Mouse (Mus musculus): Measurements from ENCODE around the gene Gabpb2. TPM values are rescaled to one million over a fixed set of nuclear protein-coding genes. Genes with fewer than 3 reads are reported as not detected.
A peak's percentile ranks its signal among the peaks of the same experiment; 100 is the strongest.

The Gabpb2 gene
- polyA plus RNA-seq, 1 experiment from 2014 or later: 10.8 TPM

- peaks cover 20% of the 10 kb centered on the region for H3K36me3 ChIP-seq (ENCODE audit: control insufficient read depth, insufficient read depth, low read length)
- peaks cover 19% of the 10 kb centered on the region for H3K4me1 ChIP-seq (replicated peaks; ENCODE audit: control insufficient read depth, insufficient read depth, low read length)
- no peaks in the 10 kb centered on the region for H3K9me3 ChIP-seq (ENCODE audit: control insufficient read depth, low read length)
- H3K27me3 ChIP-seq (ENCODE audit: control insufficient read depth, insufficient read depth, low read length): no peaks in the 10 kb centered on the region
- ATAC-seq (replicated peaks; ENCODE audit: low FRiP score) (peak; percentile 16), DNase-seq (ENCODE audit: low spot score) (peak; percentile 65)
- H3K27ac ChIP-seq (ENCODE audit: low read depth, low read length): peak overlapping the region; percentile 94
- WGBS: under 1% methylated on average over 43 of the region's 43 CpGs
- peak overlapping the region; percentile 96 for H3K9ac ChIP-seq (ENCODE audit: low read length)
- H3K4me2 ChIP-seq (ENCODE audit: low read depth, low read length, severe bottlenecking): peak overlapping the region; percentile 93
- peak overlapping the region; percentile 95 for H3K4me3 ChIP-seq (ENCODE audit: low read depth, low read length)
Observed at GRCm38 (mm10) chr3:95228894-95229780, 11.4 kb upstream of the Gabpb2 start.

GRCm38 (mm10) chr3:95228148-95228893, 10.6 kb upstream of the Gabpb2 start, which contains the start of gene Cdc42se1:
Gene Cdc42se1, plus strand, starts transcription at chr3:95228732.
- no peaks in the 10 kb centered on the region for H3K9me3 ChIP-seq (ENCODE audit: control insufficient read depth, low read length)
- under 1% methylated on average over 64 of the region's 64 CpGs for WGBS
- H3K36me3 ChIP-seq (ENCODE audit: control insufficient read depth, insufficient read depth, low read length): peaks cover 16% of the 10 kb centered on the region
- peak within 1 kb of the TSS; percentile 94 for H3K27ac ChIP-seq (ENCODE audit: low read depth, low read length)
- peak within 1 kb of the TSS; percentile 95 for H3K4me3 ChIP-seq (ENCODE audit: low read depth, low read length)
- ATAC-seq (replicated peaks; ENCODE audit: low FRiP score) (peak; percentile 83), DNase-seq (ENCODE audit: low spot score) (peak; percentile 92)
- H3K4me1 ChIP-seq (replicated peaks; ENCODE audit: control insufficient read depth, insufficient read depth, low read length): peaks cover 21% of the 10 kb centered on the region
- H3K4me2 ChIP-seq (ENCODE audit: low read depth, low read length, severe bottlenecking): peak within 1 kb of the TSS; percentile 93
- peak within 1 kb of the TSS; percentile 96 for H3K9ac ChIP-seq (ENCODE audit: low read length)
- no peaks in the 10 kb centered on the region for H3K27me3 ChIP-seq (ENCODE audit: control insufficient read depth, insufficient read depth, low read length)

- H3K4me1 ChIP-seq (replicated peaks; ENCODE audit: control insufficient read depth, insufficient read depth, low read length): peaks cover 21% of the 10 kb centered on the region
- H3K27me3 ChIP-seq (ENCODE audit: control insufficient read depth, insufficient read depth, low read length): no peaks in the 10 kb centered on the region
- WGBS: 30% methylated on average over 1 of the region's 1 CpGs
- H3K36me3 ChIP-seq (ENCODE audit: control insufficient read depth, insufficient read depth, low read length): peaks cover 7% of the 10 kb centered on the region; the same call in 1 of the 2 replicates
- peak overlapping the region; percentile 95 for H3K4me3 ChIP-seq (ENCODE audit: low read depth, low read length)
- H3K9ac ChIP-seq (ENCODE audit: low read length): peak overlapping the region; percentile 96
- H3K9me3 ChIP-seq (ENCODE audit: control insufficient read depth, low read length): no peaks in the 10 kb centered on the region
- no peak for DNase-seq (ENCODE audit: low spot score)
- ATAC-seq (replicated peaks; ENCODE audit: low FRiP score): no peak
- peak overlapping the region; percentile 94; the same call in 1 of the 2 replicates for H3K27ac ChIP-seq (ENCODE audit: low read depth, low read length)
- H3K4me2 ChIP-seq (ENCODE audit: low read depth, low read length, severe bottlenecking): peak overlapping the region; percentile 93
Observed at GRCm38 (mm10) chr3:95227214-95227613, 9.5 kb upstream of the Gabpb2 start.

- no peaks in the 10 kb centered on the region for H3K27me3 ChIP-seq (ENCODE audit: control insufficient read depth, insufficient read depth, low read length)
- H3K4me3 ChIP-seq (ENCODE audit: low read depth, low read length): no peak overlapping the region
- H3K9me3 ChIP-seq (ENCODE audit: control insufficient read depth, low read length): no peaks in the 10 kb centered on the region
- H3K9ac ChIP-seq (ENCODE audit: low read length): no peak overlapping the region
- peaks cover 2% of the 10 kb centered on the region; the same call in 1 of the 2 replicates for H3K36me3 ChIP-seq (ENCODE audit: control insufficient read depth, insufficient read depth, low read length)
- DNase-seq (ENCODE audit: low spot score) (peak; percentile 75), ATAC-seq (replicated peaks; ENCODE audit: low FRiP score) (no peak)
- H3K4me1 ChIP-seq (replicated peaks; ENCODE audit: control insufficient read depth, insufficient read depth, low read length): peaks cover 8% of the 10 kb centered on the region
- peak overlapping the region; percentile 24; the same call in 1 of the 2 replicates for H3K4me2 ChIP-seq (ENCODE audit: low read depth, low read length, severe bottlenecking)
- no peak overlapping the region for H3K27ac ChIP-seq (ENCODE audit: low read depth, low read length)
- WGBS: 14% methylated on average over 6 of the region's 6 CpGs
Observed at GRCm38 (mm10) chr3:95224295-95224694, 6.6 kb upstream of the Gabpb2 start.

GRCm38 (mm10) chr3:95223041-95223440, 5.3 kb upstream of the Gabpb2 start:
- H3K4me2 ChIP-seq (ENCODE audit: low read depth, low read length, severe bottlenecking): no peak overlapping the region
- ATAC-seq (replicated peaks; ENCODE audit: low FRiP score) (no peak), DNase-seq (ENCODE audit: low spot score) (no peak)
- 89% methylated on average over 2 of the region's 2 CpGs for WGBS
- H3K27ac ChIP-seq (ENCODE audit: low read depth, low read length): no peak overlapping the region
- no peaks in the 10 kb centered on the region for H3K9me3 ChIP-seq (ENCODE audit: control insufficient read depth, low read length)
- no peak overlapping the region for H3K9ac ChIP-seq (ENCODE audit: low read length)
- peaks cover 8% of the 10 kb centered on the region for H3K4me1 ChIP-seq (replicated peaks; ENCODE audit: control insufficient read depth, insufficient read depth, low read length)
- peaks cover 4% of the 10 kb centered on the region; the same call in 1 of the 2 replicates for H3K36me3 ChIP-seq (ENCODE audit: control insufficient read depth, insufficient read depth, low read length)
- H3K27me3 ChIP-seq (ENCODE audit: control insufficient read depth, insufficient read depth, low read length): no peaks in the 10 kb centered on the region
- no peak overlapping the region for H3K4me3 ChIP-seq (ENCODE audit: low read depth, low read length)

- 79% methylated on average over 6 of the region's 6 CpGs for WGBS
- H3K4me2 ChIP-seq (ENCODE audit: low read depth, low read length, severe bottlenecking): peak overlapping the region; percentile 53; the same call in 1 of the 2 replicates
- H3K4me3 ChIP-seq (ENCODE audit: low read depth, low read length): peak overlapping the region; percentile 76; the same call in 1 of the 2 replicates
- H3K27ac ChIP-seq (ENCODE audit: low read depth, low read length): peak overlapping the region; percentile 98; the same call in 1 of the 2 replicates
- H3K4me1 ChIP-seq (replicated peaks; ENCODE audit: control insufficient read depth, insufficient read depth, low read length): no peaks in the 10 kb centered on the region; the same call in 1 of the 2 replicates
- no peaks in the 10 kb centered on the region for H3K27me3 ChIP-seq (ENCODE audit: control insufficient read depth, insufficient read depth, low read length)
- ATAC-seq (replicated peaks; ENCODE audit: low FRiP score) (no peak), DNase-seq (ENCODE audit: low spot score) (no peak)
- no peak overlapping the region for H3K9ac ChIP-seq (ENCODE audit: low read length)
- no peaks in the 10 kb centered on the region for H3K9me3 ChIP-seq (ENCODE audit: control insufficient read depth, low read length)
- H3K36me3 ChIP-seq (ENCODE audit: control insufficient read depth, insufficient read depth, low read length): peaks cover 4% of the 10 kb centered on the region; the same call in 1 of the 2 replicates
Observed at GRCm38 (mm10) chr3:95218466-95219137, 886 bp upstream of the Gabpb2 start.

- Histone ChIP-seq H3K27me3 (ENCODE audit: control insufficient read depth, insufficient read depth, low read length) (no peaks in the 10 kb centered on the region), H3K9me3 (ENCODE audit: control insufficient read depth, low read length) (no peaks in the 10 kb centered on the region), H3K4me3 (ENCODE audit: low read depth, low read length) (peak overlapping the region; percentile 76), H3K4me2 (ENCODE audit: low read depth, low read length, severe bottlenecking) (peak overlapping the region; percentile 53), H3K27ac (ENCODE audit: low read depth, low read length) (no peak overlapping the region; the same call in 1 of the 2 replicates), H3K36me3 (ENCODE audit: control insufficient read depth, insufficient read depth, low read length) (peaks cover 2% of the 10 kb centered on the region; the same call in 1 of the 2 replicates), H3K9ac (ENCODE audit: low read length) (peak overlapping the region; percentile 96), H3K4me1 (replicated peaks; ENCODE audit: control insufficient read depth, insufficient read depth, low read length) (no peaks in the 10 kb centered on the region; the same call in 1 of the 2 replicates)
- no peak for DNase-seq (ENCODE audit: low spot score)
- ATAC-seq (replicated peaks; ENCODE audit: low FRiP score): no peak
- WGBS: 30% methylated on average over 4 of the region's 4 CpGs
Observed at GRCm38 (mm10) chr3:95216655-95217254, 961 bp downstream of the Gabpb2 start.

Measured in forebrain, embryonic 11.5 days (tissue).